9 mouse cellular contexts compared by ENCODE assay signal in genomic region chr11:119547951-119548591, GRCm38 (mm10). TPM values are rescaled to one million over a fixed set of nuclear protein-coding genes. Genes with fewer than 3 reads are reported as not detected.
DNase-seq lines count a peak whose midpoint lies in the region; ATAC-seq and TF ChIP-seq lines count a peak whose summit lies in the region.
"Had no signal": no experiment of that assay in that cellular context is flagged by ENCODE, and none has a peak within 500 bp of the region (broad histone marks: within the 10 kb centered on the region; RNA-seq: fewer than 3 reads in every experiment).

No protein-coding gene starts in this region.

- no peak for TF ChIP-seq CTCF in liver, embryonic 14.5 days (IDR thresholded peaks at IDR 0.05; ENCODE audit: low read depth)

- no peaks in the 10 kb centered on the region; the same call in 1 of the 2 replicates for H3K36me3 ChIP-seq in forebrain, embryonic 14.5 days (ENCODE audit: control insufficient read depth, insufficient read depth, low read length)
- H3K36me3 ChIP-seq in liver, embryonic 14.5 days (replicated peaks; ENCODE audit: control insufficient read depth, insufficient read depth, low read depth), result no peaks in the 10 kb centered on the region

- 1% methylated on average over 37 of the region's 39 CpGs for WGBS in forebrain, embryonic 14.5 days
- WGBS in liver, embryonic 14.5 days (ENCODE audit: insufficient replicate concordance), result 3% methylated on average over 38 of the region's 39 CpGs

- no peak for TF ChIP-seq EP300 in liver, embryonic 14.5 days (IDR thresholded peaks at IDR 0.05; ENCODE audit: low read depth)

- peak overlapping the region; percentile 84 for H3K9ac ChIP-seq in forebrain, embryonic 14.5 days (ENCODE audit: low read length)
- no peak overlapping the region for H3K9ac ChIP-seq in liver, embryonic 14.5 days (replicated peaks)

- H3K4me3 ChIP-seq in forebrain, embryonic 14.5 days (ENCODE audit: low read depth, low read length), result peak overlapping the region; percentile 67
- peak overlapping the region in 1 of 2 experiments; percentile 41; a peak in 2 of 4 replicates for H3K4me3 ChIP-seq in liver, embryonic 14.5 days (ENCODE audit: insufficient read depth in 1 of 2, low read depth in 2 of 2, low read length in 2 of 2)

- H3K27me3 ChIP-seq in forebrain, embryonic 14.5 days (replicated peaks; ENCODE audit: control insufficient read depth, insufficient read depth, low read length), result peaks cover 34% of the 10 kb centered on the region
- peaks cover 72% of the 10 kb centered on the region for H3K27me3 ChIP-seq in liver, embryonic 14.5 days (ENCODE audit: control insufficient read depth, insufficient read depth, low read length)

- intact Hi-C loops in left cerebral cortex, postnatal 36 days (cut with DNase I), result loop anchor here (2.0 to 5.0 kb wide), 5 partner anchors 33 to 359 kb away; partner anchors contain the start of gene Rptor

- H3K4me2 ChIP-seq in forebrain, embryonic 14.5 days (ENCODE audit: low read length), result peak overlapping the region; percentile 99
- H3K4me2 ChIP-seq in liver, embryonic 14.5 days (ENCODE audit: low read depth), result peak overlapping the region; percentile 55

- H3K9me3 ChIP-seq in forebrain, embryonic 14.5 days (replicated peaks; ENCODE audit: control insufficient read depth, low read length), result no peaks in the 10 kb centered on the region
- H3K9me3 ChIP-seq in liver, embryonic 14.5 days (ENCODE audit: control insufficient read depth, low read length), result no peaks in the 10 kb centered on the region

- peak; percentile 40 to 53 for DNase-seq in left cerebral cortex, postnatal 36 days (ENCODE audit: low spot score in 2 of 2)
- no peak for DNase-seq in left cerebral cortex, adult 11 months (ENCODE audit: low spot score)
- peak; percentile 59 for DNase-seq in cerebellum, adult 8-10 months
- DNase-seq in forebrain, embryonic 14.5 days (ENCODE audit: low spot score), result peak; percentile 46
- DNase-seq in liver, embryonic 14.5 days (ENCODE audit: low read depth in 3 of 3, low spot score in 3 of 3), result no peak
- no peak for DNase-seq in adipocyte (ENCODE audit: low spot score)
- no peak for DNase-seq in adrenal gland, adult 2 months

- peaks cover 21% of the 10 kb centered on the region for H3K4me1 ChIP-seq in forebrain, embryonic 14.5 days (ENCODE audit: control insufficient read depth, insufficient read depth, low read length)
- peaks cover 0 to 4% of the 10 kb centered on the region in 2 experiments; a peak in 2 of 4 replicates for H3K4me1 ChIP-seq in liver, embryonic 14.5 days (replicated peaks; ENCODE audit: control insufficient read depth in 2 of 2, insufficient read depth in 2 of 2, low read length in 1 of 2)

- H3K27ac ChIP-seq in forebrain, embryonic 14.5 days (ENCODE audit: low read depth, low read length), result peak overlapping the region; percentile 27; the same call in 1 of the 2 replicates
- no peak overlapping the region for H3K27ac ChIP-seq in liver, embryonic 14.5 days
- H3K27ac ChIP-seq: macrophage had no signal

- ATAC-seq in forebrain, embryonic 14.5 days, result peak; percentile 21
- ATAC-seq in liver, embryonic 14.5 days (ENCODE audit: insufficient read depth), result no peak
- no peak for ATAC-seq in inflammation-experienced regulatory T-cells, adult 6 months

RNA-seq across cellular contexts. Expression of gene Nptx1, which starts 0.5 kb away (rescaled TPM):
- total RNA-seq in left cerebral cortex, postnatal 36 days (2021), result 100 to 1,000 TPM; 240 to 248 TPM
- polyA plus RNA-seq in forebrain, embryonic 14.5 days (2014; fragmentation: Nextera tagmentation; extraction: Ambion mirVana), result 4.1 and 6.7 TPM in 2 replicates
- 0.01 TPM in 1 of 2 replicates, not detected in the other for polyA plus RNA-seq in liver, embryonic 14.5 days (2012; rRNA removed)
- 0.06 TPM in 1 of 2 replicates, not detected in the other for polyA plus RNA-seq in liver, embryonic 14.5 days (2014; fragmentation: Nextera tagmentation; extraction: Ambion mirVana)
- polyA plus RNA-seq in inflammation-experienced regulatory T-cells, adult 6 months (2017; shearing (Covaris generic)), result not detected
- total RNA-seq in adrenal gland, adult 2 months (2021), result 1 to 10 TPM; 2.2 to 4.9 TPM
- polyA plus RNA-seq in adrenal gland, adult 2 months (2012; rRNA removed), result 1.9 and 2.2 TPM in 2 replicates

RNA-seq across cellular contexts. Expression of gene Rptor, which starts 54.6 kb away (rescaled TPM):
- total RNA-seq in left cerebral cortex, postnatal 36 days (2021), result 10 to 100 TPM; 62.9 to 67.5 TPM
- polyA plus RNA-seq in forebrain, embryonic 14.5 days (2014; fragmentation: Nextera tagmentation; extraction: Ambion mirVana), result 7.0 and 9.3 TPM in 2 replicates
- polyA plus RNA-seq in liver, embryonic 14.5 days (2012; rRNA removed), result 5.7 and 5.8 TPM in 2 replicates
- 3.7 and 4.1 TPM in 2 replicates for polyA plus RNA-seq in liver, embryonic 14.5 days (2014; fragmentation: Nextera tagmentation; extraction: Ambion mirVana)
- 10 to 100 TPM; 10.3 to 15.9 (median 10.5) TPM for polyA plus RNA-seq in inflammation-experienced regulatory T-cells, adult 6 months (2017; shearing (Covaris generic))
- 10 to 100 TPM; 43.7 to 47.7 TPM for total RNA-seq in adrenal gland, adult 2 months (2021)
- 37.7 and 45.2 TPM in 2 replicates for polyA plus RNA-seq in adrenal gland, adult 2 months (2012; rRNA removed)

RNA-seq across cellular contexts. Expression of gene Endov, which starts 56.9 kb away (rescaled TPM):
- 10 to 100 TPM; 30.6 to 31.0 TPM for total RNA-seq in left cerebral cortex, postnatal 36 days (2021)
- 15.9 and 18.0 TPM in 2 replicates for polyA plus RNA-seq in forebrain, embryonic 14.5 days (2014; fragmentation: Nextera tagmentation; extraction: Ambion mirVana)
- polyA plus RNA-seq in liver, embryonic 14.5 days (2012; rRNA removed), result 3.9 and 4.3 TPM in 2 replicates
- 5.0 and 5.1 TPM in 2 replicates for polyA plus RNA-seq in liver, embryonic 14.5 days (2014; fragmentation: Nextera tagmentation; extraction: Ambion mirVana)
- 10 to 100 TPM in 2 of 3 experiments, 1 to 10 TPM in 1; 9.9 to 12.5 (median 12.1) TPM for polyA plus RNA-seq in inflammation-experienced regulatory T-cells, adult 6 months (2017; shearing (Covaris generic))
- 10 to 100 TPM; 12.1 to 18.9 TPM for total RNA-seq in adrenal gland, adult 2 months (2021)
- polyA plus RNA-seq in adrenal gland, adult 2 months (2012; rRNA removed), result 12.8 and 14.7 TPM in 2 replicates

Comparison
In these comparisons a context has a peak if more than half of its experiments do, and no peak if none do; other contexts are left out.
1. DNase-seq: peak in left cerebral cortex, postnatal 36 days (2 of 2), cerebellum, adult 8-10 months (single experiment) and forebrain, embryonic 14.5 days (single experiment); none in left cerebral cortex, adult 11 months (single experiment), liver, embryonic 14.5 days (0 of 3), adipocyte (single experiment) and adrenal gland, adult 2 months (single experiment).